Mouse (Mus musculus) forebrain, embryonic 14.5 days (tissue): ENCODE data around the gene Tstd3. TPM values are rescaled to one million over a fixed set of nuclear protein-coding genes. Genes with fewer than 3 reads are reported as not detected.

ENCODE experiments used
- ATAC-seq: fragments of 200-750 bp; cut with Nextera tagmentation; 2 replicates; pipeline ENCODE4 v1.8.0; 2017; ENCODE audit warnings: mild to moderate bottlenecking, moderate library complexity
- DNase-seq: peaks from one replicate; pipeline ENCODE4 v3.0.0-alpha.2; 2015; ENCODE audit warnings: low spot score
- H3K27ac ChIP-seq: fragments of 300-500 bp; sonication (generic); 2 replicates; pipeline ENCODE4 v1.5.1; 2014; ENCODE audit warnings: low read depth, mild to moderate bottlenecking, control low read depth, low read length, moderate library complexity
- H3K27me3 ChIP-seq: fragments of 300-500 bp; sonication (generic); replicated peaks from 2 replicates; pipeline ENCODE4 v1.6.1; 2014; ENCODE audit warnings: low read length, control low read depth, mixed read lengths; ENCODE audit not compliant: control insufficient read depth, insufficient read depth
- H3K36me3 ChIP-seq: fragments of 300-500 bp; sonication (generic); 2 replicates; pipeline ENCODE4 v1.6.1; 2014; ENCODE audit warnings: low read length, control low read depth; ENCODE audit not compliant: control insufficient read depth, insufficient read depth
- H3K4me1 ChIP-seq: fragments of 300-500 bp; sonication (generic); 2 replicates; pipeline ENCODE4 v1.6.1; 2014; ENCODE audit warnings: antibody characterized with exemption, low read length, control low read depth; ENCODE audit not compliant: control insufficient read depth, insufficient read depth
- H3K4me2 ChIP-seq: fragments of 300-500 bp; sonication (generic); 2 replicates; pipeline ENCODE4 v1.6.1; 2014; ENCODE audit warnings: mild to moderate bottlenecking, control low read depth, low read length
- H3K4me3 ChIP-seq: fragments of 300-500 bp; sonication (generic); 2 replicates; pipeline ENCODE4 v1.5.1; 2014; ENCODE audit warnings: low read depth, low read length, control low read depth
- H3K9ac ChIP-seq: fragments of 300-500 bp; sonication (generic); 2 replicates; pipeline ENCODE4 v1.6.1; 2014; ENCODE audit warnings: mild to moderate bottlenecking, low read length, control low read depth, moderate library complexity
- H3K9me3 ChIP-seq: fragments of 300-500 bp; sonication (generic); replicated peaks from 2 replicates; pipeline ENCODE4 v1.6.1; 2016; ENCODE audit warnings: low read length, control low read depth, mixed read lengths; ENCODE audit not compliant: control insufficient read depth
- WGBS: fragments of 180-500 bp; shearing (Covaris S2); extraction: QIAGEN DNeasy Blood & Tissue Kit; methylation state at CpG from one replicate; pipeline ENCODE4 v1.1.7; 2014; 5-methylcytosine and 5-hydroxymethylcytosine counted together
- polyA plus RNA-seq: library from polyadenylated mRNA; unstranded; fragments of >200 nt; fragmentation: Nextera tagmentation; extraction: Ambion mirVana; gene quantifications from 2 replicates; pipeline ENCODE4 v1.2.1, GENCODE M21; 2014

Gene Tstd3
- 16.5 and 17.1 TPM in 2 replicates for polyA plus RNA-seq

DNA sequence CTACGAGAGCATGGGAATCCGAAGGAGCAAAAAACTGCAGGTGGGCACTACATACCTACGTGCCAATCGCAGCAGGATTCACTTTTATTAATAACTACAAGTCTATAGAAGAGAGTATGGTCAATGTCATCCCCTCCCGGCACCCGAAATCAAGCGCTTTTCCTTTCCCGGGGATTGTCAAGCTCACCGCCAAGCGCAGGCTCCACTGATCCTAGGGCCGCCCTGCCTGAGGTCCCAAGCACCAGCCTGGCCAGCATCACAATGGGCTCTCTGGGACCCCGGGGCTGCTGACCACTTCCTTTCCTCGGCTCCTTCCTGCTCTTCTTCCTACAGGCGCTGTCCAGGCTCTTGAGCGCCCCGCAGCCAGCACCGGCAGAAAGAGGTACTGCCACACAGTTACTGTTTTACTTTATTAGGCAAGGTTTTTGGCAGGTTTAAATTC, at the start of gene Tstd3, which contains the start of gene Usp45:
TSS of gene Tstd3 (minus strand) at position 350 of the 442 bp plus-strand sequence.
TSS of gene Usp45 (plus strand) at position 294 of the 442 bp plus-strand sequence.
- DNase-seq (peak; percentile 90), ATAC-seq (peak; percentile 91)
- Histone ChIP-seq H3K4me3 (peak within 1 kb of the TSS; percentile 60), H3K9ac (peak within 1 kb of the TSS; percentile 77), H3K27me3 (no peaks in the 10 kb centered on the region), H3K9me3 (no peaks in the 10 kb centered on the region), H3K27ac (no peak within 1 kb of the TSS), H3K36me3 (no peaks in the 10 kb centered on the region), H3K4me1 (peaks cover 3% of the 10 kb centered on the region; the same call in 1 of the 2 replicates), H3K4me2 (peak within 1 kb of the TSS; percentile 66)
- 2% methylated on average over 17 of the region's 17 CpGs for WGBS

DNA sequence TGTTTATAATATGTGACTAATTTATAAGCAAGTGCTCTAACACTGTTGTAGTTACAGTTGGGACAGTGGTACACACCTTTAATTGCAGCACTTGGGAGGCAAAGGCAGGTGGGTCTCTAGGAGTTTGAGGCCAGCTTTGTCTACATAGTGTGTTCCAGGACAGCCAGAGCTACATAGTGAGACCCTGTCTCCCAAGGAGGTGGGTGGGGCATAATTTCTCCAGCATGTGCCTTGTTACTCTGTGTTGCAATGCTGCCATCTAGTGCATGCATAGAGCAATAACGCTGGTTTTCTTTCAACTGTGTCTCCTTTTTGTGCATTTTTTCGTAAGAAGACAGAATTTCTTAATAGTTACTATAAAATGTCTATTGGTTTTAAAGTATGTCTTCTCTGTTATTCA, 47.0 kb upstream of the Tstd3 start:
- no peak overlapping the region for H3K27ac ChIP-seq
- no peaks in the 10 kb centered on the region for H3K27me3 ChIP-seq
- H3K36me3 ChIP-seq, result peaks cover 42% of the 10 kb centered on the region
- H3K4me3 ChIP-seq, result no peak overlapping the region
- no peaks in the 10 kb centered on the region for H3K4me1 ChIP-seq
- no peaks in the 10 kb centered on the region for H3K9me3 ChIP-seq
- DNase-seq (peak; percentile 92), ATAC-seq (peak; percentile 93)
- H3K9ac ChIP-seq, result no peak overlapping the region
- no peak overlapping the region for H3K4me2 ChIP-seq
- WGBS, result 38% methylated on average over 2 of the region's 2 CpGs

DNA sequence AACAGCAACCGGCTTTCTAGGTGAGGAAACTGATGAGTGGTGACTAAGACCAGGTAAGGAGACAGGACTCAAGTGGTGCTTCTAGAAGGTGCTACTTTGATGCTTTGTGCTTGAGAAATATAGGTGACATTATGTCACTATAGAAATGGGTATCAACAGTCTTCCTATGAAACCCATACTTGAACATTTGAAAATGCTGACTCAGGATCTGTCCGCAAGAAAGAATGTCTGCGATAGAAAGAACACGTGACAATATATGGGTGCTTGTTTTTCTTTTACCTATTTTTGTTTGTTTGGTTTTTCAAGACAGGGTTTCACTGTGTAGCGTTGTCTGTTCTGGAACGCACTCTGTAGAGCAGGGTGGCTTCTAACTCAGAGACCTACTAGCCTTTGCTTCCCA, 45.6 kb upstream of the Tstd3 start:
- DNase-seq, result no peak
- Histone ChIP-seq H3K27me3 (no peaks in the 10 kb centered on the region), H3K27ac (no peak overlapping the region), H3K9ac (no peak overlapping the region), H3K4me1 (no peaks in the 10 kb centered on the region), H3K4me2 (no peak overlapping the region), H3K4me3 (no peak overlapping the region), H3K9me3 (no peaks in the 10 kb centered on the region), H3K36me3 (peaks cover 33% of the 10 kb centered on the region)
- no peak for ATAC-seq
- WGBS, result 91% methylated on average over 6 of the region's 6 CpGs

DNA sequence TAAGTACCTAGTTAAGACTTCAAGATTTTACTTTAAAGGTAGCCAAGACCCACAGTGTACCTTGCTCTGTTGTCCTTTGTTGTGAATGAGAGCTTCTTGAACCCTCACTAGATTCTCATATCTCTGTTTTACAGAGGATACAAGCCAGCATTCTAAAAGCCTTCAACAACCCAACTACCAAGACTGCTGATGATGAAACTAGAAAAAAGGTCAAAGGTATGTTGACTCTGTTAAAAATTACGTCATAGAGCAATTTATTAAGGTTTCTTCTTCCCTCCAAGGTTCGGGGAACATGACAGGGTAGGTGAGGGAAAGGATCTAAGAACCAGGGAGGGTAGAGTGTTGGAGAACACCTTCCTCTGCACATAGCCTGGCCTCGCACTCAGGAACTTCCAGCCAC, 43.6 kb upstream of the Tstd3 start:
- Histone ChIP-seq H3K4me1 (no peaks in the 10 kb centered on the region), H3K4me2 (no peak overlapping the region), H3K36me3 (peaks cover 31% of the 10 kb centered on the region), H3K4me3 (no peak overlapping the region), H3K9me3 (no peaks in the 10 kb centered on the region), H3K27me3 (no peaks in the 10 kb centered on the region), H3K27ac (no peak overlapping the region), H3K9ac (no peak overlapping the region)
- DNase-seq (no peak), ATAC-seq (no peak)
- WGBS, result 90% methylated on average over 3 of the region's 3 CpGs

DNA sequence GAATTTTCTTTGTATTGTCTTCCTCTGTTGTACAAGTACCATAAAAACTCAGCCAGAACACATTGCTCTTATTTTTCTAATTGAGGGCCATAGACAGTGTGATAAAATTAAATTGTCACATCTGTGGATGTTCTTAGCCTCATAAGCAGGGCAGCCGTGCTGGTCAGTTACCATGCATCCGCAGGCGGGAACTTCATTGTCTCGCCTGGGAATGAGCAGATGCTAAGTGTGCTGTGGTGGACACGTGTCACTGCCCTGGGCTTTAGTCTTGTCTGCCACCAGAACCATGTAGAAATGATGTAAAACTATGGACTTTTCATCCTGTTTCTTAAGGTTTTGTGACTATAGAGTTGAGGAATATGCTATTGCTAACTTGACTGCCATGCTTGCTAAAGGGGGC, 40.2 kb upstream of the Tstd3 start:
- H3K36me3 ChIP-seq, result peaks cover 49% of the 10 kb centered on the region
- no peak overlapping the region for H3K4me2 ChIP-seq
- H3K4me3 ChIP-seq, result no peak overlapping the region
- no peak overlapping the region for H3K9ac ChIP-seq
- no peak overlapping the region for H3K27ac ChIP-seq
- no peaks in the 10 kb centered on the region for H3K9me3 ChIP-seq
- WGBS, result 65% methylated on average over 5 of the region's 5 CpGs
- H3K27me3 ChIP-seq, result no peaks in the 10 kb centered on the region
- DNase-seq (no peak), ATAC-seq (no peak)
- H3K4me1 ChIP-seq, result no peaks in the 10 kb centered on the region

DNA sequence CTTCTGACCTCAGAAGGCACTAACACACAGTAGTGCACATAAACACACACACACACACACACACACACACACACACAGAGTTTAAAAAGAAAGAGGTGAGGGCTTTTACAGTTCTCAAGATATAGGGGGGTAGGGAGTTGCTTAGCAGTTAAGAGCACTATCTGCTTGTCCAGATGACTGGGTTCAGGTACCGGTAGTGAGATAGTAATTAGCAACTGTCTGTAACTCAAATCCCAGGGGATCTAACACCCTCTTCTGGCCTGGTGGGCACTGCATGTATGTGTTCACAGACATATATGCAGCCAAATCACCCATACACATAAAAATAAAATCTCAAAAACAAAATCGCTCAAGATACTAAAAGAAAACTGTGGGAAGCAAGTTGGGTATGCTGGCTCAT, 34.6 kb upstream of the Tstd3 start:
- Histone ChIP-seq H3K36me3 (peaks cover 59% of the 10 kb centered on the region), H3K4me1 (no peaks in the 10 kb centered on the region), H3K4me2 (no peak overlapping the region), H3K27me3 (no peaks in the 10 kb centered on the region), H3K9ac (no peak overlapping the region), H3K4me3 (no peak overlapping the region), H3K27ac (no peak overlapping the region), H3K9me3 (no peaks in the 10 kb centered on the region)
- no peak for DNase-seq
- 93% methylated on average over 2 of the region's 2 CpGs for WGBS
- no peak for ATAC-seq

DNA sequence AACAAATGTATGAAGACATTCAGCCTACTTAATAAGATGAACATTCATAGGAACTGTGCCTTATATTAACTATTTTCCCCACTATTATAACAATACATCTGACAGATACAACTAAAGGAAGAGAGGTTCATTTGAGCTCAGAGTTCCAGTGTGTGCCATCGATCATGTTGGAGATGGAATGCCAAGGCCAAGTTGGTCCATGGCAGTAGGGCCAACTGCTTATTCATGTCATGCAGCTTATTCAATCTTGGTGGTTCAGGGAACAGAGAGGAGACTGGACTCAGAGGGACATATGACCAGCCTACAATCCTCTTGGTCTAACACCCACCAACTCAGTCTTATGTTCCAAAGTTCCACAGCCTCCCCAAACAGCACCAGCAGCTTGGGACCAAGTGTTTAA, 34.0 kb upstream of the Tstd3 start:
- no peaks in the 10 kb centered on the region for H3K9me3 ChIP-seq
- H3K27me3 ChIP-seq, result no peaks in the 10 kb centered on the region
- no peak overlapping the region for H3K9ac ChIP-seq
- H3K4me3 ChIP-seq, result no peak overlapping the region
- H3K27ac ChIP-seq, result no peak overlapping the region
- no peaks in the 10 kb centered on the region for H3K4me1 ChIP-seq
- H3K36me3 ChIP-seq, result peaks cover 59% of the 10 kb centered on the region
- DNase-seq, result no peak
- ATAC-seq, result no peak
- WGBS, result 98% methylated on average over 1 of the region's 1 CpGs
- no peak overlapping the region for H3K4me2 ChIP-seq

DNA sequence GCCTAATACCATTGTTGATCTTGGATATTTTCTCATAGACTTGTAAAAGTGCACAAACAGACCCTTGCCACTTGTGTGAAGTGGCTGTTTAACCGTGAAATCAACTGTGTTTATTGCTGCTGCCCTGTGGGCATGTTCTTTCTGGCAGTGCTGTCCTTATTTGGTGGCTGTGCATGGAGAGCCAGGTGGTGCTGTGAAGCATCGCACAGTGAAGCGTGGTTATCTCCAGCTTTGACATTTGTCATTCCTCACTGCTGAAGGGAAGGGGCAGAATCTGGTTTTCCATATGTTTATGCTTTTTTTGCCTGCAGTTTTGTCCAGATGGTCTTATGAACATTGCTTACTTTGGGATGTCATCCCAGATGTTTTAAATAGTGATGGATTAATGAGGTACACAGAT, 26.6 kb upstream of the Tstd3 start:
- ATAC-seq, result peak; percentile 75; the same call in 1 of the 2 replicates
- H3K27me3 ChIP-seq, result no peaks in the 10 kb centered on the region
- WGBS, result 65% methylated on average over 3 of the region's 3 CpGs
- H3K4me3 ChIP-seq, result no peak overlapping the region
- peak; percentile 37 for DNase-seq
- H3K9ac ChIP-seq, result no peak overlapping the region
- no peaks in the 10 kb centered on the region for H3K9me3 ChIP-seq
- no peak overlapping the region for H3K4me2 ChIP-seq
- H3K4me1 ChIP-seq, result no peaks in the 10 kb centered on the region
- H3K27ac ChIP-seq, result no peak overlapping the region
- peaks cover 13% of the 10 kb centered on the region; the same call in 1 of the 2 replicates for H3K36me3 ChIP-seq

DNA sequence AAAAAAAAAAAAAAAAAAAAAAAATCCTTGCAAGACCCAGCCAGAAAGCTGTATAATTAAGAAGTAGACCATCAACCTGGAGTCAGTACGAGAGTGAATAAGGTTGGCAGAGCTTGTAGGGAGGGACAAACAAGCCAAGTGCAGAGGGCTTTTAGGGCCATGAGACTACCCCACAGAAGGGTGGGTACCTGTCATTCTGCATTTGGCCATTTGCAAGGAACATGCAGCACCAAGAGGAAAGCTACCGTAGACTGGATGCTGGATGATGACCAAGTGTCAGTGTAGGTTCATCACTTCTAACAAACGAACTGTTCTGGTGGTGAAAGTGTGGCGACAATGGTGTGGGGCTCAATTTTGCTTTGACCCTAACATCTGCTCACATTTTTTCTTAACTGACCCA, 22.8 kb upstream of the Tstd3 start:
- Histone ChIP-seq H3K27me3 (no peaks in the 10 kb centered on the region), H3K36me3 (peaks cover 30% of the 10 kb centered on the region), H3K4me2 (no peak overlapping the region), H3K9me3 (no peaks in the 10 kb centered on the region), H3K4me3 (no peak overlapping the region), H3K9ac (no peak overlapping the region), H3K27ac (no peak overlapping the region), H3K4me1 (no peaks in the 10 kb centered on the region)
- DNase-seq (no peak), ATAC-seq (no peak)
- WGBS, result 91% methylated on average over 4 of the region's 4 CpGs
